Mouse (Mus musculus) frontal cortex, postnatal 36 days (tissue): ENCODE data around the gene Rpl5.
"Not testable (repeated sequence)": the region's sequence is repeated elsewhere in the genome, so short reads cannot be mapped to it uniquely, and the experiment has no call there.

Experiments used
- DNase-seq, 2 experiments: peaks; one replicate each; pipeline ENCODE4 v3.0.0; 2022; ENCODE audit warnings: low spot score in 2 of 2

Gene Rpl5

DNA sequence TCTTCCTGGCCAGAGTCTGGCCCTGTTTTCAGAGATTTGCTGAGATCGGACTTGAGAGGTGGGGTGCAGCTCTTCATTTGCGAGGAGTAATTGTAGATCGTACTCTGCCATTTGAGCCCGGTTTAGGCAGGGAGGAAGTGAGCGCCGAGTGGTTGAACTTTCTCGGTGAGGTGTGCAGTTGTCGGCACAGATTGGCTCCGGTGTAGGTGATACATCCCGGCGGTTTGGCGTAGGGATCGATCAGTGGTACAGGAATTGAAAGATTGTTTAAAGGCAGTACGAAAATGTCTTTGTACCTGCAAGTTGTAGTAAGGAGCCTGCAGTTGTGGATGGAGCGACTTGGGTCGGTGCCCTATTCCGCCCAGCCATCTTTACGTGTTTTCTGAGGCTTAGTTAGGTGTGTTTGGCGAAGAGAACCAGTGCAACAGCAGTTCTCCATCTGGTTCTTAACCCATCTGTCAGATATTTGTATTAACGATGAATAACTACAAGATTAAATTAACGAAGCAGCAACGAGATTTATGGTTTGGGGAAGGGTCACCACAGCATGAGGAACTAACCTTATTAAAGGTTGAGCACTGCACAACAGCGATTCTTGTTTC, 813 bp downstream of the Rpl5 start:
- DNase-seq = no peak

DNA sequence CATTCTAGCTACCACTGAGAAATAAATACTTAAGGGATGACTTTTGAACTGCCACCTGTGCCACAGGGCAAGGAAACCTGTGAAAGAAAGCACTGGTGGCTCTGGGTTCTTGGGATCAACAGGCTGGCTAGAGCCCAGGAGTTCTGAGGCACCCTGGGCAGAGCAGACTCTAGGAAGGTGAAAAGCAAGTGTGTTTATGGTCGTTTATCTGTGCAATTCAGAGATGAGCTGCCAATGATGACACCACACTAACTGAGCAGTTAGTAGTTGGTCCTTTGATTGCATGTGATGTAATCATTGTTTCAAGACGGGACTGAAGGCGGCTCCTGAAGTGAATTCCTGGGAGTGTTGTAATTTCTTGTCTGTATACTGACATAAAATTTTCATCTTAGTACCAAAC, 4.0 kb downstream of the Rpl5 start:
- no peak for DNase-seq

DNA sequence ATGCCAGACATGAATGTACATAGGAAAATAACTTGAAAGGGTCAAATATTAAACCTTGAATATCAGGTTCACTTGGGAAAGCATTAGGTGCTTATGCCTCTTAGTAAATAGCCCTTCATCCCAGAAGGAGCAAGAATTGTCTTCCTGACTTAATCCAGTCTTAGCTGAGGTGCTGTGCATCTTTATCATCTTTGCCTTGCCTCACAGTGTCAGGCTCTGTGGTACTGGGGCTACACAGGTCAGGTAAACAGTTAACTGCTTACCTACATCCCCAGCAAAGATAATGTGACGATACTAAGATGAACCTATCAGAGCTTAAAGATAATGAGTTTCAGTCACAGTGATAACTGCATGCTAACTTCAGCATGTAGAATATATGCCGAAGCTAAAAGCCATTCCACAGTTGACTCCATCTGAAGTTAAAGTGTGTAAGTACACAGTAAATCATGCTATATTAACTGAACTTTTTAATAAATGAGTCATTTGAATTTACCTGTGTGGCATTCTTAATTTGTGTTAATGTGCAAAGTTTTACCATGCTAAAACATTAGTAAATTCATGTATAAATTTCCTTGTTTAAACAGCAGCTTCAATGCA, 8.3 kb downstream of the Rpl5 start:
- DNase-seq = no peak

DNA sequence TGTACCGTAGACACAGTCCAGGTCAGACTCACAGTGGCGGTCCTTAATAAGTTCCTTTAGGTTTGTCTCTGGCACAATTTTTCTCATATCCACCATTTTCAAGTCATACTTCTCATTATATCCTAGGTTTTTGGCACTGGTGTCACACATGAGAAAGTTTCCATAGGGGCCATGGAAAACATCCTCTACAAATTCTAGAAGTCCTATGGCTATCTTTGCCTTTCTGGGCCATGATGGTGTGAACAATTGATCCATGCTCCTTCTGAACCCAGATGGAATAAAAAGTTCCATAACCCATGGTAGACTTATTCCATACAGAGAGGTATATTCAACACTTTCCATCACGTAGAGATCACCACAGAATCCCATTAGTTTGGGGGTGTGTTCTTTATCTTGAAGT, 9.4 kb downstream of the Rpl5 start:
- DNase-seq = no peak

DNA sequence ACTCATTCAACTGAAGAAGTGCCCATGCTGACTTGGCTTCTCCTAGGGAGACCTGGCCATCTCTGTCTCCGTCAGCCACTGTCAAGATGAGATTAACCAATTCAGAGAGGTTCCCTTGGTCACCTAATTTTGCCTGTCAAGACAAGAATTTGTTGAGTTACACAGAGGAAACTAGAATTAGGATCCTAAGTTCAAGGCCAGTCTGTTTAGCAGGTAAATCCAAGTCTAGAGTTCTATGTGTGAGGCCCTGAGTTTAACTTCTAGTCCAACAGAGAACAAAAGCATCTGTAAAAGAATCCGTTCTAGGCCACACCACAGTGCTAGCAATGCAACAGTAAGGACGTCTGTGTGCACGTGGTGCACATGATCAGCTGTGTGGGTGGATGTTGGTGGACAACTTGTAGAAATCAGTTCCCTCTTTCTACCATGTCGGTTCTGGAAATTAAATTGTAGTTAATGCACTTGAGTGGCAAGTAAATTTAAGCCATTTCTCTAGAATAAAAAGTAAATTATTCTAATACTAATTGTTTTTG, 9.8 kb downstream of the Rpl5 start:
- DNase-seq = no peak

DNA sequence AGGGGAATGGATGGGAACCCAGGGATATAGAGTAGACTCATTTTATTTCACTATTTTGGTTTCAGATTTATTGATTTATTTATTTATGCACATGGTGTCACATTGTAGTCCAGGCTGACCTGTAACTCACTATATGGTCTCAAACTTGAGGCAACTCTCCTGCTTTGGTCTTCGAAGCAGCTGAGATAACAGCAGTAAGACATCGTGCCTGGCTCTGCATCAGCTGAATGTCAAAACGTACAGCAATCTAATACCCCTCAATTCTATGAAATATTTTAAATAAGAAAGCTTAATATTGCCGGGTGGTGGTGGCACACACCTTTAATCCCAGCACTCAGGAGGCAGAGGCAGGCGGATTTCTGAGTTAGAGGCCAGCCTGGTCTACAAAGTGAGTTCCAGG, 10.7 kb downstream of the Rpl5 start:
- no peak for DNase-seq

DNA sequence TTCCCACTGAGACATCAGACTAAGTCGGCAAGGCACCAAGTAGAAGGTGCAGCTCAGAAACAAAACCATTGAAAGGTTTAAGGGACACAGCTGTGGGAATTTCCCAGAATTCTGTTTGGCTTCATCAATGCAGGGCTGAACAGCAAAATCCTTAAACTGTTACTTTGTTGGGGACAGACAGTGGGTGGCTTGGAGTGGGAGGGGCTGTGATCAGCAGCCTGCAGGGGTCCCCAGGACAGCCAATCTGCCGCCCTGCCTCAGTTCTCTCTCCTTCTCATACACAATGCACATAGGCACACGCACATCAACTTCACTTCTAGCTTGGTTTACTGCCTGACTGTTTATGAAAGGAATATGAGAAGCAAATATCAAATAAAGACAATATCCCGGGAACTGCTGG, 15.0 kb downstream of the Rpl5 start:
- no peak for DNase-seq

DNA sequence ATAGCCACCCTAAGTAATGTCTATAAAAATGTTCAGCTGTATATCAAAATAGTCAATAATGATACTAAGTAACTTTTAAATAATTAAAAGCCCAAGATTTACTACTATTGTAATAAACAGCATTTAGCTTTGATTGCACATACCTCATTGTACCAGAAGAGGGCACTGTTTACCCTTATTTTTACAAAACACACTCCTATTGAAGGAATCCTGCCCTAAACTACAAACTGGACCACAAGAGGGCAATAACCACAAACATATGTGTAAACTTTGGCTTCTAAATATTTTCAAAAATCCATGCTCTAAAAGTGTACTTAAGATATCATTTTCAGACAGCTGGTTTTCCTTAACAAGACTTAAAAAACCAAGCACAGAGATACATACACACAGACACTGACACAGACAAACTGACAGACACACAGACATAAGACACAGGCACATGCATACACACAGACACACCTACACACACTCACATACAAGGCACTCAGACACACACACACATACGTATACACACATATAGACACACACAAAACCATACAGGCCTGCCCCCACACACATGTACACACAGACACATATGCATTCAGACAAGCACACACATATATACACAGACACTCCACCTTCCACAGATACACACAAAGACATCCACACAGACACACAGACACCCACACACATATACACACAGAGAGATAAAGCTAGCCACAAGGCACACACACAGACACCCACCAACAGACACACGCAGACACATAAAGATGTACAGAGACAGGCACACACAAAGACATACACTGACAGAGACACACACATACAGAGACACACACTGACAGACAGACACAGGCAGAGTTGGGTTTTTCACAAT, 21.3 kb downstream of the Rpl5 start:
- peak in 1 of 2 experiments; percentile 66 for DNase-seq

DNA sequence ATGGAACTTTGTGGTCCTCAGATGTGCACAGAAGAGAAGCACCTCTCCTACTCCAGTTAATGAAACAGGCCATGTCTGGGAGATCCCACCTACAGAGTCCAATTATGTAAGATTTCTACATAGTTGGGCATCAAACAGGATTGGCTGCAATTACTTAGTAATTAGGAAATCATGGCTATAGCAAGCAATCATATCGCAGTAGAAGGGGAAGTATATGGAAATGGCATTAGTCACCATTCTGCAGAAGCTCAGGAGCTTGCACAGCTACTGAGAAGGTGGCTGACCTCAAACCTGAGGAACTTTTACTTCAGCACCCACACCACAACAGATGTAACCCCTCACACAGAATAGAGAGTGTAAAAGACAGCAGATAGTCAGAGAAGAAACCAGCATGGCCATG, 22.5 kb downstream of the Rpl5 start:
- no peak for DNase-seq

DNA sequence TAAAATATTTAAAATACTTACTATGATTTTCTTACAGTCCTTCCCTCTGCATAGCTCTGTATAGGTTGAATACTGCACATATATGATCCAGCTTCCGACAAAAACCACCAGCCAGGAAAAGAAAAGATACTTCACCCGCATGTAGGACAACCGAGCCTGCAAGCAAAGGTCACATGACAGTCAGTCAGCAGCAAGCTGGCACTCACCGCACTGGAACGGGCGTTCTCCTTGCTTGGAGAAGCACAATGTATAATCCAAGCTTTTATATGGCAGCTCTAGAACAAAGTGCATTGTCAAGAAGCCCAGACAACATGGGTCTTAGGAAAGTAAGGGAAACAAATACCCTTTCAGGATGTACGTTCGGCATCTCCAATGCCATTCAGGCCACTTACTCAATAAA, 24.3 kb downstream of the Rpl5 start:
- DNase-seq = no peak

DNA sequence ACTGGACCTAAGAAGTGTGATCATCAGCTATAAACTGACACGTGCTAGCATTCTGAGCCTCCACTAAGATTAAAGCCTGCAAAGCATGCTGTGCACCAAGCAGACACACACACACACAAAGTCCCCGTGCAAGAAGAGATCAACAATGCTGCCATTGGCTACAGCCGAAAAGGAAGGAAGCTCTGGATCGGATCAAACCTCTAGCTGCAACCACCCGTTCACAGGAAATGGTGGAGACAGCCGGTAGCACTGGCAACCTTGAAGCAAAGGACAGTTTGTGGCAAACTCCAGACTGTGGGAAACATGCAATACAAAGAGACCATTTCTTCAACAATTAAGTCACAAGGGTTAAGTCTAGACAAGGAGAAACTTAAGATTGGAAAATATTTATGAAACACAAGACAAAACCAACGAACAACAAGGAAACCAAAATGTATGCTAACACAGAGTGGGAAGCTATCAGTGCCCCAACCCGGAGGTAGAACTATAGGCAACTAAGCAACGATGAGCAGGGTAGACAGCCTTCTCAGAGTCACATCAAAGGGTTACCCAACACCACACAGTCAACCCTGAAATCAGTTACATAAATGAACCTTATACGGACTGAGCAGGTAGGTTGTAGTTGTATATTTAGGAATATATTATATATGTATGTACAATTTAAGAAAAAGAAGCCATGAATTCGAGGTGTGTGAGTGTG, 26.4 kb downstream of the Rpl5 start:
- no peak for DNase-seq

DNA sequence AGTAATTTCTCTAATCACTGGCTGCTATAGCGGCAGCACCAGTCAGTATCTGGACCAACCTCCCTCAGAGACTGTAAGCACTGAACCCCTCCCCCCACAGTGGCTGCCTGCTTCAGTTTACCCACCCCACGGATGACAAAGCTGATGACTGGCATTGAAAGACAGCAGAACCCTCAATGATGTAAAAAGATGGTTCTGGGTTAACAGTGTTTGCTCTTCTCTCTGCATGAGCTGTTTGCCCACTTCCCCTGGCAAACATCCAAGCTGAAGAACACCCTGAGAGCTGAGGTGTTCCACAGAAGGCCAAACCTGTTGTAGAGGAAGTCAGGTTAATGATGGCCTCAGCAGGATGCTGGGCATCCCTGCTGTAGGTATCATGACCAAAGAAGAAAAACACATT, 32.3 kb downstream of the Rpl5 start:
- DNase-seq = no peak

DNA sequence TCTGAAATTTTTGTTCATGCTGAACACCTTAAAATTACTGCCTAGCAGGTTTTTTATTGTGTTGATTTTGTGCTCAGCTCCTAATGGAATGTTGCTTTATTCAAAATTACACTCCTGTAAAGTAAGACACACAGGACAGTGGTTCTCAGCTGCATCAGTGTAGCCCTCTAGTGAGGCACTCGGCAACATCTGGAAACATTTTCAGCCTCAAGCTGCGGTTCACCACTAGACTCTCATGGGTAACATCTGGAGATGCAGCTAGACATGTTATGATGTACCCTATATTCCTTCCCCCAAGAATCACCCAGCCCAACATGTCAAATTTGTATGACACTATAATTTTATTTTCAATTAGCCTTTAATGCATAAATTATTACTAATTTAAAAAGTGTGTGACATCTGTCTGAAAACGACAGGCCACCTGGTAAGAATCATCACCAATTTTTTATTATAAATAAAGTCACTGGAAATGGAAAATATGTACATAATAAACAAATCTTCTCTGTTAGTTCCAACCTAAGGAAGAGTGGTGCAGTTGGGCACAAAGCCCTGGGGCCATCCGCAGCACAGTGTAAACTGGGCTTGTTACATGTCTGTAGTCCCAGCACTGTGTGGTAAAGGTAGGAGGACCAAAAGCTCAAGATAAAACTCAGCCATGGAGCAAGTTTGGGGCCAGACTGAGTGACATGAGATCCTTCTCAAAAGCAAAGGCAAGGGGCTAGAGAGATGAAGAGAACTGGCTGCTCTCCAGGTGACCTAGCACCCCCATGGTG, 33.1 kb downstream of the Rpl5 start:
- no peak for DNase-seq

DNA sequence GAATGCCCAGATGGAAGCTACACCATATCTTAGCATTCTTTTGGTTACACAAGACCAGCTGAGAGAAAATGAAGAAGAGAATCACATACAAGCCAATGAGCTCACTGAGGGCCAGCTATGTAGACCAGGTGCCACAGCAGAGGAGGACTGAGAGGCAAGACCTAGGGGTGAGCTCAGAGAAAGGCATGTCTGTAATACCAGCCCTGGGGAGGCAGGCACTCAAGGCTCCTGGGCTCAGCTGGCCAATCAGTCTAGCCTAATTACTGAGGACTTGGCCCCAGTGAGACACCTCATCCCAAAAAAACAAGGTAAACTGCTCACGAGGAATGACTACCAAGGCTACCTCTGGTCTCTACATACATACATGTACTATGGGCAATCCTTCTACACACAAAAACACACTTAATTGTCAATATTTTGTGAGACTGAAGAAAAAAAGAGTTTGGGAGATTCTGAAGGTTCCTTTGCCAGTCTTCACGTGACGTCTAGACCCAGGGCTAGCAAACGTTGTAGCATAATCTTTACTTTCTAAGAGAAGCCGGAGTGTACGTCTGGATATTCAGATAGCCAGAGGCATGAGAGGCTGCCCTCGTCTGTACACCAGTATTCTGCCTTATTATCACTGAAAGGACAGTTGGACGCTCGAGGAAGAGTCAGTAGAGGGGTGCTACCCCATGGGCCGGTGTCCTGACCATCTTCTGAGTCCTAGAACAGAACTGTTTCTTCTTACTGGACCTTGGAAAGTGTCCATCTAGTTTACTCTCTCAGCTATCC, 34.7 kb downstream of the Rpl5 start:
- DNase-seq = no peak

DNA sequence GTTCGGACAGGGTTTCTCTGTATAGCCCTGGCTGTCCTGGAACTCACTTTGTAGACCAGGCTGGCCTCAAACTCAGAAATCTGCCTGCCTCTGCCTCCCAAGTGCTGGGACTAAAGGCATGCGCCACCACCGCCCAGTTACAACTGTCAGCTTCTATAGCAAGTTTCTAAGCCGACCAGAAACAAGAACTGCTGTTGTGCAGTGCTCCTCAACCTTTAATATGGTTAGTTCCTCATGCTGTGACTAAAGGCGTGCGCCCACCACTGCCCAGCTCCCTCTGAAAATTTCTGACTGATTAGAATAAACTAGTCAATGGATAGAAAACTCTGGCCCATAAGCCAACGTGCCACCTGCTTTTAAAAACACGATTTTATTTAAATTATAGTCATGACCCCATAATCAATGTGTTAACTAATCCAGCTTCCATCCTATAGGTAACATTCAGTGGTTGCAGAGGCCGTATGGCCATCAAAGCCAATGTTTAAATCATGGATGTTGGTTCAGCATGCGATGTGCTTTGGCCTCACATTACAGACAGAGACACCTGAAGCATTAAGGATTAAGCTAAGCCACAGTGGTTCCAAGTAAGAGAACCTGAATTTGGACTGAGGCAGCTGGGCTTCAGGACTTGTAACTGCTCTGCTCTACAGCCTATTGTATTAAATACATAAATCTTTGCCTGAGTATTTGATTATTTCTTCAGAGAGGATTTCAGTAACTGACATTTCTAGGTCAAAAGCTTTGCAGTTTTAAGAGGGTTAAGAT, 36.5 kb downstream of the Rpl5 start:
- DNase-seq = no peak

DNA sequence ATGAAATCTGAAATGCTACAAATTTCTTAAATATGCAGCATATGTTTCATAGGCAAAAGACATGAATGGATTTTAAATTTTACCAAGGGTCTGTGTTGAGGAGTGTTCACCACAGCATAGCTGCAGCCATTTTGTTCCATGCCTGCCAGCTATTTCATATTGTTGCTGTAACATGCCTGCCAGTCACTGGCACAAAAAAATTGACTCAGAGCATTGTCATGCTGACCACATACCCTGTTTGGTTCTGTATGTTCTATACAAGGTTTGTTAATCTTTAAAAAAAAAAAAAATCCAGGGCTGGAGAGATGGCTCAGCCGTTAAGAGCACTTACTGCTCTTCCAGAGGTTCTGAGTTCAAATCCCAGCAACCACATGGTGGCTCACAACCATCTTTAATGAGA, 38.2 kb downstream of the Rpl5 start:
- not testable (repeated sequence) for DNase-seq

DNA sequence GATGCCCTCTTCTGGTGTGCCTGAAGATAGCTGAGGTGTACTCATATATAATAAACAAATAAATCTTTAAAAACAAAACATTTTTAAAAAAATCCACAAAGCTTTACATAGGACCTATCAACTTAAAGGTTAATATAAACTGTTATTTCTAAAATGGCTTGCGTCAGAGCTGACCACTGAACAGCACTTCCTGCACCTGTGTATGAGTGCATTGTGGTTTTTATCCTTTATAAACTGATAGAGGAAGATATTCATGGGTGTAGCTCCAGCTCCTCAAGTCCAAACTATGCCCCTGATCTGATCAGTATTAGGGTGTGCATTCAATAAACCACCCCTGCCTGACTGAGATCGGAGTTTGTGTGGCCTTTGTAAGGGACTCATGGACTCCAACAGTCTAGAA, 38.6 kb downstream of the Rpl5 start:
- no peak for DNase-seq

DNA sequence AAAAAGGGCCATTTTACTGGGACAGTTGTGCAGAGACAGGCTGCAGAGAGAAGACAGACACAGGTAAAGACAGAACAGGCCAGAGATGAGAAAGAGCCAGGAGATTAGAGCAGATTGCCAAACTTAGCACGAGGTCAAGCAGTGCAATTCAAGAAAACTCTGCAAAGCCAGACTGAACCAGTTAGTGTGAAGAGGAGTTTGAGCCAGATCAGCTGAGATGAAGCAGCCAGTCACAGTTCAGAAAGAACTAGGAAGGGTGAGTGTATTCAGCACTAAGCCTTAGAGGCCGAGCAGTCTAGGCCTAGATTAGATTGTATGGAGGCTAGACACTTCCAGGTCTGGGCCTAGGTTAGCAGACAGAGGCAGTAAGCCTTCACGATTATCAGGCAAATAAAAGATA, 39.4 kb downstream of the Rpl5 start:
- no peak for DNase-seq

DNA sequence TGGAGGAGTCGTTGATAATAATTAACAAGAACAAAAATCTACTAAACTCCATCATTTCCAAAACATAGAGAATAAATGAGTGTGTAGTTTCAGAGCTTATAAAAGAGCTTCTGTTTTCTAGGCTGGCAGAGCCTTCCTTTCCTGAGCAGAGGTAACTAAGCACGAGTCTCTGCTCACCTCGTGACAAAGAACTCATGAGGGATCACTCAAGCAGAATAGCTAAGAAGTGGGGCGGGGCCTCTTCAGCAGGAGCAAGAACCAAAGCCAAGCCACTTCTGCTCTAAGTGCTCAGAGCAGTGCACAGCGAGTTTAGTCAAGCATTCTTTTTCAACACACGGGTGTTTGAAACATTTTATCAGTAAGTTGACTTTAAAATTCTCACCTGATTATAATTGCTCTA, 40.9 kb downstream of the Rpl5 start:
- no peak for DNase-seq

DNA sequence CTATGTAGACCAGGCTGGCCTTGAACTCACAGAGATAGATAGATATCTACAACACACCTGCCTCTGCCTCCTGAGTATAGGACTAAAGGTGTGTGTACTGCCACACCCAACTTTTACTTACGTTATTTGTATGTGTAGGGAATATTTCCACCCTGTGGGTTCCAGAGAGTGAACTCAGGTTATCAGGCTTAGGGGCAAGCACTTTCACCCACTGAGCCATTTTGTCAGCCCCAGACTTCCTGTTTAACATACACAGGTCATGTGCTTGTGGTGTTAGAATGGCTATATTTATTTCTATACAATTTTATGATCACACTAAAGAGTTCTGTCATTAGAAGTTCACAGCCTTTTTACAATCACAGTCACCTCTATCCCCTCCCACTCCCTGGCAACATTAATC, 42.6 kb downstream of the Rpl5 start:
- DNase-seq = no peak
